Mouse (Mus musculus) adrenal gland, adult 8-10 months (tissue): ENCODE measurements around the gene Snx9. TPM values are rescaled to one million over a fixed set of nuclear protein-coding genes. Genes with fewer than 3 reads are reported as not detected.

Source experiments
- DNase-seq: peaks from one replicate; pipeline ENCODE4 v3.0.0; 2022
- total RNA-seq, 4 experiments: library from RNA; stranded (reverse); gene quantifications; 2 replicates each; pipeline ENCODE4 v1.2.4; 2022

The Snx9 gene
- total RNA-seq, 4 experiments from 2014 or later = 46.3 to 61.4 (median 52.9) TPM

- no peak for DNase-seq
These were observed 5.0 kb downstream of the Snx9 start for GRCm38 (mm10) chr17:5846101-5846500.

- DNase-seq = no peak
These were observed 7.7 kb downstream of the Snx9 start for GRCm38 (mm10) chr17:5848706-5849415.

- peak; percentile 76 for DNase-seq
These were observed 8.3 kb downstream of the Snx9 start for GRCm38 (mm10) chr17:5849421-5849910.

DNA sequence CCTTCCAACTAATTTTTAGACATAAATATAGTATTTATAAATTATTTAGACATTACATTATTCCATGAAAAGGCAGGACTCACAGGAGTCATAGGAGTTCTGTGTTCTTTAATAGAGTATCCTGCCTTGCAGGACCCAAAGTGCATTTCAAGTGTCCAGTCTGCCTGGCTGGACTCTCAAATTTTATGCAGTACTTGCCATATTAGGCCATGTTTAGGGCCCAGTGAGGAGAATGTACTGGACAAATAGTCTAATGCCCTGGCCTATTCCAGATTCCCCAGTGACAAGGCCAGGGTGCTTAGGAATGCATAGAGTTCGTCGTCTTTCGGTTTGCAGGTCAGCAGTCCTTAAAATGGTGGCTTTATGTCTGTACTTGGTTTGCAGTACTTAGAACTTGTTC, 8.9 kb downstream of the Snx9 start:
- no peak for DNase-seq

DNA sequence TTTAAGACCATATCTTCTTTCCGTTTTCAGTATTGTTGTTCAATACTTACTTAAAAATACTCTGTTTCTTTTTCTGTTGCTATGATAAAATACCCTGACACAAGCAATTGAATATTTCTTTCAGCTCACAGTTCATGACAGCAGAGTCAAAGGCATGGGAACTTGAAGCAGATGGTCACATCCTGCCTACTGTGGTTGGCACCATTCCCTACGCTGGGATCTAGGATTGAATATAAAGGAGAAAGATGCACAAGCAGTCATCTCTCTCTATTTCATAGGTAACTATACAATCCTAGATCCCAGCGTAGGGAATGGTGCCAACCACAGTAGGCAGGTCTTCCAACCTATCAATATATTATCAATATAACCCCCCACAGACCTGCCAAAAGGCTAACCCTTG, 9.3 kb downstream of the Snx9 start:
- no peak for DNase-seq

DNA sequence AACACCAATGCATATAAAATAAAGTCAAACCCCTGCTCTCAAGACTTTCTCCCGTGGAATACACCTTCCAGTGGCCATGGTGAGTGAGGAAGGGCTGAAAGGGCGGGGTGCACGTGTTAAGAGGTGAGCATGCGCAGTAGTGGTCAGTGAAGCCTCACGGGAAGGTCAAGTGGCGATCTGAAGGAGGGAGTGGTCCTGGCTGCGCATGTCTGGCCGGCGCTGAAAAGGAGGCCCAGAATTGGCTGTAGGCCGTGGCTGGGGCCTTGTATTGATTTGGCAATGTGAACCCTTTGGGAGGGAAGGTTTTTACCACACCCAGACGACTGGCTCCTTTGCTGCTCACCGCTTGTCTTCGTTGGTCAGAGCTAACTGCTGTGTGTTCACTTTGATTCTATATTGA, 12.8 kb downstream of the Snx9 start:
- no peak for DNase-seq

GRCm38 (mm10) chr17:5855560-5855959, 14.4 kb downstream of the Snx9 start:
- no peak for DNase-seq

DNA sequence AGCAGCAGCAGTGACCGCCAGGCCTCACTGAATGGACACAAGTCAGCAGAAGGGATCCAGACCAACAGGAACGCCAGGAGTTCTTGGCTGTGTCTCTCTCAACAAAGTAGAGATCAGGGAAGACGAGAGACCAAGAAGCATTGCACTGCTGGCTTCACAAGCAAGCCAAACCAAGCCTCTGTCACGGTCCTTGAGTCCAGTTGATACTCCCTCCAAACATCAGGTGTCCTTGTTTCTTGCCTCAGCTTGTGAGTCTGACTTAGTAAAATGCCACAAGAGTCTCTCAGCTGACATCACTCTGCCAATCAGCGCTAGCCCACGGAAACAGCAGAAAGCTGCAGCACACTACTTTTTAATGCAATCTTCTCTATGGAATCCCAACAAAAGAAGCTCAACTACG, 15.3 kb downstream of the Snx9 start:
- DNase-seq = no peak

- DNase-seq = no peak
These were observed 16.1 kb downstream of the Snx9 start for GRCm38 (mm10) chr17:5857206-5857605.

DNA sequence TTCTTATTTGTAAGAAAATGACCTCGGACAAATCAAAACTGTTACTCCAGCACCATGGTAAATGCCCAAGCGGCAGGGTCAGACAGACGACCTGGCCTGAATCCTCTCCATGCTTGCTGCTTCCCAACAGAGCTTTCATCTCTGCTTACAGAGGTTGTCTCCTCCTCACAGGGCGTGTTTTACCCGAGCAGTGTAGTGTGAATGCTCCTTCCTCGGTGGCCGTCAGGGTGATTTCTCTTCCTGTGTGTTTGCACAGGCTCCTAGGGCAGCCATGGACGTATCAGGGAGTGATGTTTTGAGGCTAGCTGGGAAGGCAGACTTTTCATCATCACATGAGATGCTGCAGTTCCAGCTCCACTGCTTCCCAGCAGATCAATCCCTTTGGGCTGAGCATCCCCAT, 17.1 kb downstream of the Snx9 start:
- no peak for DNase-seq

DNA sequence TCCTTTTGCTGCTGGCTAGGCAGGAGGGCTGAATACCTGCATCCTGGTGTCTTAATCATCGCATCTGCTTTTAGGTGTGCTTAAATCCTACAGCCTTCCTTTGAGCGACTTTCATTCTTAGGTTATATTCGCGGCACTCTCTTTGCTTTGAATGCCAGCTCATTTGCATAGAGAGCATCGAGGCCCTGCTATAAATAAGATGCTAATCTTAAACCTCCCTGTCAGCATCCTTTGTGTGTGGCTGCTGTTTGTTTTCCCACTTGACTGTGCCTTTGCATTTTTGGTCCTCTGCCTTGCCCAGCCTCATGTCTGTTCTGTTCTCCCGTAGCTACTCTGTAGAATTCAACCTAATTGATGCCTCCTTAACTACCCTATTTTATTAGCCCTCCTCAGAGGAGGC, 21.2 kb downstream of the Snx9 start:
- DNase-seq = no peak

DNA sequence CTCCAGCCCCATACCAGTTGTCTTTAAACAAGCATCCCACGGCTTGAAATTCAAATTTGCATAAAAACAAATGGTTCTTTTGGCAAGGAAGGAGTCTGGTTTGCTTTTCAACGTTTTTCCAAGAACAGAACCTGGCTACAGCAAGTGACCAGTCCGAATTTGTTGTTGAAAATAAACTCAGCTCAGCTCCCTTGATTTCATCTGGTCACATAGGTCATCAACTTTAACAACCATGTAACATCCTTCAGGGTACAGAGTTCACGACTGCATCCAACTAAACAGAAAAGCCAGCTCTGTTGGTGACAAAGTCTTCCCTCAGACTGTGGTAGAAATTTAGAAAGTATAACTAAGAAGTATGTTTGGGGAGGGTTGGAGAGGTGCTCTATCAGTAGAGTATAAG, 21.7 kb downstream of the Snx9 start:
- no peak for DNase-seq

DNA sequence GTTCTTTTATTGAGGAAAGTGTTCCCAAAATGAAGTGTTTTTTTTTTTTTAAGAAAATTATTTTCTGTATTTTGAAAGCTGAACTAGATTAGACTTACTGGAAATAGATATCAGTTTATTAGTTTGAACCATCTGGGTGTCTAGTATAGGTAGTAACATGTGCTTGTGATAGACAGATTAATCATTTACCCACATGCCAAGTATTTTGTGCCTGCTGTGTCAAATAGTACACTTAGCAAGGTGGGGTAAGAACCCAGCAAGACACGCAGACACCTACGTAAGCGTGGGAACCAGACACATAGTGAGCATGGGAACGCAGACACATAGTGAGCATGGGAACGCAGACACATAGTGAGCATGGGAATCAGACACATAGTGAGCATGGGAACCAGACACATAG, 22.6 kb downstream of the Snx9 start:
- DNase-seq = no peak

GRCm38 (mm10) chr17:5867456-5867855, 26.3 kb downstream of the Snx9 start:
- no peak for DNase-seq

DNA sequence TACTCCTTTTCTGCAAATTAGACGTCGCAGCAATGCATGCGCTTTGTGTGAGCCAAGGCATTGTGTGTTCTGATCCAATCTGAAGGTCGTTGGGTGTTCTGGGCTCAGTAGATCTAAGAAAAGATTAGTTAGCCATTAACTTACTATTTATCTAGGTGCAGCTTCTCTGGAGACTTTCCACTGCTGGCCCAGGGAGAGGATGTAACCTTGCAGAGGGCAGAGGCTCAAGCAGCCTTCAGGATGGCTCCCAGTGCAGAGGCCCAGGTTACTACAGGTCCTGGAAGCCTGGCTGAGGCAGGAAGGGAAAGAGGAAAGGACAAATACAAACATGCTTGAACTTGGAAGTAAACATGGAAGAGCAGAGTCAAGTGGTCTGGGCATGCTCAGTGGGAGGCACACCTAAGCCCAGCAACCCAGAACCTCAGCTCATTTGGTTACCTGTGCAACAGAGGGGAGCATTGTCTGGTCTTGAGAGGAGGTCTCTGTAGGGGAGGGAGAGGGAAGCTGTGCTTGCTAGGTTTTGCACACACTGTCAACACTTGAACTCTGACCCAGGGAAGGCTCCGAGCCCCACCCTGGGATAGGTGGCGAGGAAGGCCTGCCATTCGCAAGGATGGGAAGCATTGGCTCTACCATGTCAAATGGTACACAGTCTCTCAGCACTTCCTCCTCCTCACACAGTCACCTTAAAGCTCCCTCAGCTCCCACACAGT, 27.3 kb downstream of the Snx9 start:
- DNase-seq = no peak

DNA sequence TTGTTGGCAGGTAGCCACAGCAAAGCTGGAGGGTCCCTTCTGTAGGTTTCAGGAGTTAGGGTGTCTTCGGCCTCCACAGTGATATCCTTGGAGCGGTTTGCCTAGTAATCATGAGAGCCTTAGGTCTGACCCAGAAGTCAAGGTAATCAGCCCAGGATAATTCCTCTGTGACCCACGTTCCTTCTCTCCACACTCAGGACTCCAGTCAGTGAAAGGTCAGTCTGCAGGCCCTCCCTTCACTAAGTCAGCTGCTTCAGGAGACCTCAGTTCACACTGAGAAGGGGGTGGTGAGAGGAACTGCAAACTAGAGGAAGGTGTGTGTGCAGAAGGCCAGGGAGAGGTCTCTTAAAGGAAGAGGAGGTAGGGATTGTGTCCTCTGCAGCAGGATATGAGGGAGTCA, 28.3 kb downstream of the Snx9 start:
- no peak for DNase-seq

GRCm38 (mm10) chr17:5870002-5870401, 28.9 kb downstream of the Snx9 start:
- no peak for DNase-seq

DNA sequence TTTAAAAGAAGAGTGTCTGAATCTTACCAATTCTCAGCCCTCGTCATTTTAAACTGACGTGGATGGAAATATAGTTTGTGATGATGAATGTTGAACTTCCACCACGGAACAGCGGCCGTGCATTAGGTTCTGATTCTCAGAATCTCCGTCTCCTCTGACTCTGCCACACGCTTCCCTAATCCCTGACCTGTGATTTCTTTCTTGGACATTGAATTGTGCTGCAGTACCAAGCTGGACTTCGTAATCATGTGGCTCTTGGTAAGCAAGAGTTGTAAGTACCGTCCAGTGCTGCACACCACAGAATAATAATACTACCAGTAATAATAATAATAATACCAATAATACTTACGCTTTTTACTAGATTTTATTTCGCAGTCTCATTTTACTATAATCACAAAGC, 29.6 kb downstream of the Snx9 start:
- no peak for DNase-seq

GRCm38 (mm10) chr17:5872506-5872905, 31.4 kb downstream of the Snx9 start:
- no peak for DNase-seq

- no peak for DNase-seq
These were observed 33.4 kb downstream of the Snx9 start for GRCm38 (mm10) chr17:5874565-5874964.

DNA sequence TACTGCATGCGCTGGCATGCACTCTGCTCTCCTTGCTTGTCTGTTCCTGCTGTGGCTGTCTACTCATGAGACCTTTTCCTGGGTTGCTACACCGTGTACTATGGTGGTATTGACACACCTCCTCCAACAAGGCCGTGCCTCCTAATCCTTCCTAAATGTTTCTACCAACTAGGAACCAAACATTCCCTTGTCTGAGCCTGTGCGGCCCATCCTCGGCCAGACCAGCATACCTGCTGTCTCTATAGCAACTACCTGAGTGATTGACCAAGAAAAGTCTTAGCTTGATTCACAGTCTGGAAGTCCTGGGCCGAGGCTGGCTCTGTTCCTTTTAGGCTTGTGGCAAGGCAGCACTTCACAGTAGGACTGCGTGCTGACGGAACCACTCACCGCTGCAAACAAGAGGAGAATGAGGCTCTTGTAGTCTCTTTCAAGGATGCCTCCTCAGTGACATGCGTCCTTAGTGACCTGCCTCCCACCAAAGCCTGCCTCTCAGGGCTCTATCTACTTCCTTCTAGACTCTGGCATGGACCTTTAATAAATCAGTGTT, 36.6 kb downstream of the Snx9 start:
- no peak for DNase-seq

GRCm38 (mm10) chr17:5878878-5879277, 37.7 kb downstream of the Snx9 start:
- no peak for DNase-seq

GRCm38 (mm10) chr17:5885474-5885873, 44.3 kb downstream of the Snx9 start:
- peak; percentile 62 for DNase-seq
